Mouse (Mus musculus) thymus, adult 18-20 months (tissue): ENCODE results near the gene Fchsd2.

Experiments
- DNase-seq, 2 experiments: peaks; one replicate each; pipeline ENCODE4 v3.0.0; 2022; ENCODE audit warnings: mixed read lengths in 2 of 2

The Fchsd2 gene

GRCm38 (mm10) chr7:101072123-101072740 is 20.4 kb upstream of the Fchsd2 start:
- no peak for DNase-seq

GRCm38 (mm10) chr7:101074170-101074767 is 18.4 kb upstream of the Fchsd2 start:
- no peak for DNase-seq

GRCm38 (mm10) chr7:101083562-101084166 is 9.0 kb upstream of the Fchsd2 start:
- DNase-seq: no peak

- DNase-seq: no peak
Measured at GRCm38 (mm10) chr7:101084816-101085456, 7.7 kb upstream of the Fchsd2 start.

- no peak for DNase-seq
Measured at GRCm38 (mm10) chr7:101085779-101086178, 6.9 kb upstream of the Fchsd2 start.

- no peak for DNase-seq
Measured at GRCm38 (mm10) chr7:101088687-101089086, 4.0 kb upstream of the Fchsd2 start.

- no peak for DNase-seq
Measured at GRCm38 (mm10) chr7:101089242-101089641, 3.4 kb upstream of the Fchsd2 start.

- peak in 1 of 2 experiments; percentile 32 for DNase-seq
Measured at GRCm38 (mm10) chr7:101093231-101093630, 568 bp downstream of the Fchsd2 start.

- peak; percentile 36 to 74 for DNase-seq
Measured at GRCm38 (mm10) chr7:101094746-101095145, 2.1 kb downstream of the Fchsd2 start.

- no peak for DNase-seq
Measured at GRCm38 (mm10) chr7:101095560-101095959, 2.9 kb downstream of the Fchsd2 start.

- no peak for DNase-seq
Measured at GRCm38 (mm10) chr7:101096576-101096975, 3.9 kb downstream of the Fchsd2 start.

GRCm38 (mm10) chr7:101097084-101097483 is 4.4 kb downstream of the Fchsd2 start:
- no peak for DNase-seq

- DNase-seq: no peak
Measured at GRCm38 (mm10) chr7:101099981-101100380, 7.3 kb downstream of the Fchsd2 start.

- DNase-seq: no peak
Measured at GRCm38 (mm10) chr7:101101156-101101691, 8.6 kb downstream of the Fchsd2 start.

GRCm38 (mm10) chr7:101106666-101107065 is 14.0 kb downstream of the Fchsd2 start:
- DNase-seq: no peak

- no peak for DNase-seq
Measured at GRCm38 (mm10) chr7:101107073-101107810, 14.6 kb downstream of the Fchsd2 start.

GRCm38 (mm10) chr7:101107968-101108652 is 15.4 kb downstream of the Fchsd2 start:
- DNase-seq: peak; percentile 97

- peak in 1 of 2 experiments; percentile 58 for DNase-seq
Measured at GRCm38 (mm10) chr7:101108653-101109005, 16.0 kb downstream of the Fchsd2 start.

- DNase-seq: peak in 1 of 2 experiments; percentile 64
Measured at GRCm38 (mm10) chr7:101109006-101109855, 16.6 kb downstream of the Fchsd2 start.

- DNase-seq: no peak
Measured at GRCm38 (mm10) chr7:101109856-101110350, 17.2 kb downstream of the Fchsd2 start.

GRCm38 (mm10) chr7:101113410-101113809 is 20.7 kb downstream of the Fchsd2 start:
- DNase-seq: no peak
